Mouse (Mus musculus) gastrocnemius, postnatal 25 days (tissue): Measurements from ENCODE around the gene Dtx4. TPM values are rescaled to one million over a fixed set of nuclear protein-coding genes. Genes with fewer than 3 reads are reported as not detected.

Experiments
- DNase-seq: peaks from one replicate; pipeline ENCODE4 v3.0.0; 2022
- total RNA-seq, 2 experiments: library from RNA; stranded (reverse); gene quantifications; 1 replicate in 1 of 2; 2 replicates in 1 of 2; pipeline ENCODE4 v1.2.3; 2021

Dtx4 gene
- total RNA-seq, 2 experiments from 2014 or later: 6.2 to 6.7 TPM

GRCm38 (mm10) chr19:12466204-12466603, 35.0 kb downstream of the Dtx4 start:
- no peak for DNase-seq

- no peak for DNase-seq
These were observed 35.6 kb downstream of the Dtx4 start for GRCm38 (mm10) chr19:12465530-12466144.

- DNase-seq: no peak
These were observed 36.6 kb downstream of the Dtx4 start for GRCm38 (mm10) chr19:12464674-12465073.

- DNase-seq: no peak
These were observed 37.1 kb downstream of the Dtx4 start for GRCm38 (mm10) chr19:12464127-12464526.

GRCm38 (mm10) chr19:12463722-12464035, 37.6 kb downstream of the Dtx4 start:
- DNase-seq: no peak

- DNase-seq: no peak
These were observed 38.2 kb downstream of the Dtx4 start for GRCm38 (mm10) chr19:12462851-12463721.

GRCm38 (mm10) chr19:12460282-12461249, 40.7 kb downstream of the Dtx4 start, which contains the start of gene Mpeg1:
Mpeg1 (plus strand) TSS chr19:12460779.
- no peak for DNase-seq

- no peak for DNase-seq
These were observed 41.7 kb downstream of the Dtx4 start for GRCm38 (mm10) chr19:12459516-12459915.

GRCm38 (mm10) chr19:12457401-12458066, 43.7 kb downstream of the Dtx4 start:
- no peak for DNase-seq

GRCm38 (mm10) chr19:12445014-12445413, 56.2 kb downstream of the Dtx4 start:
- DNase-seq: no peak

- no peak for DNase-seq
These were observed 58.7 kb downstream of the Dtx4 start for GRCm38 (mm10) chr19:12442560-12442959.

GRCm38 (mm10) chr19:12440103-12440725, 61.0 kb downstream of the Dtx4 start:
- DNase-seq: no peak

GRCm38 (mm10) chr19:12439581-12439980, 61.7 kb downstream of the Dtx4 start:
- DNase-seq: no peak

GRCm38 (mm10) chr19:12435750-12436524, 65.3 kb downstream of the Dtx4 start:
- no peak for DNase-seq

GRCm38 (mm10) chr19:12435011-12435416, 66.2 kb downstream of the Dtx4 start:
- no peak for DNase-seq

- peak; percentile 10 for DNase-seq
These were observed 68.2 kb downstream of the Dtx4 start for GRCm38 (mm10) chr19:12433033-12433432.

- no peak for DNase-seq
These were observed 73.6 kb downstream of the Dtx4 start, which contains the start of gene Pfpl for GRCm38 (mm10) chr19:12427605-12428004. Pfpl (plus strand) TSS chr19:12427905.

GRCm38 (mm10) chr19:12427101-12427500, 74.2 kb downstream of the Dtx4 start:
- no peak for DNase-seq

- DNase-seq: no peak
These were observed 79.6 kb downstream of the Dtx4 start for GRCm38 (mm10) chr19:12421680-12422079.

- DNase-seq: no peak
These were observed 80.7 kb downstream of the Dtx4 start for GRCm38 (mm10) chr19:12420555-12420954.
